Mouse (Mus musculus) embryonic stem cell, embryonic (primary cell): Measurements from ENCODE around the gene Fgfr2.

Experiments used
- CTCF ChIA-PET, 4 experiments: fragments of 300-600 bp in 2 of 4; fragments of 350-600 bp in 2 of 4; sonication (Branson Sonifier 250); formaldehyde crosslinking; loops; one replicate each; lab custom pipeline; 2022; ENCODE audit warnings: inconsistent platforms in 2 of 4; lab: Charles Lee
- POLR2A ChIA-PET, 4 experiments: fragments of 300-600 bp in 2 of 4; fragments of 350-600 bp in 2 of 4; sonication (Branson Sonifier 250); formaldehyde crosslinking; loops; one replicate each; lab custom pipeline; 2022; ENCODE audit warnings: antibody characterized with exemption in 4 of 4, inconsistent platforms in 1 of 4; lab: Charles Lee

The Fgfr2 gene

DNA sequence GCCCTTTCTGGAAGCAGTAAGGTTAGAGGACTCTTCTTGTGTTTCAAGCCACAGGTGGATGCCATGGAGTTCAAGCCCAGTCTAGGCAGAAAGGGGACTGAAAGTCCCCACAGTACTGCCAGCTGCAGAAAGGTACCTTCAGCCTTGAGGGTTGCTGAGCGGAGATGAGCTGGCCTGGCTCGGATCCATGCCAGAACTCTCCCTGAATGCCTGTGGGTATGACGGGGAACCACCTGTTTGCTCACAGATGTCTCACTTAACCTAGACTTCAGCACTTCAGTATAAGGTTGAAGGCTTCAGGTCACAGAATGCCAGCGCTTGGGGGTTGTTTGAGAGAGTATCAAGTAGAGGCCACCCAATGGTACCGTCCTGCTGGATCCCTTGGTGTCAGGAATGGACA, 2143.0 kb downstream of the Fgfr2 start:
- CTCF ChIA-PET, result interaction anchor here in 1 of 4 experiments (1.9 kb wide), 1 partner anchor 14 kb away, joined by 7 read pairs; no protein-coding TSS in a partner anchor
- POLR2A ChIA-PET, result interaction anchor here in 2 of 4 experiments (1.1 to 1.4 kb wide), 3 partner anchors 10 to 580 kb away, joined by 3 to 4 read pairs (median 3); partner anchors contain the start of gene Bub3 (in 1 of the 2)

DNA sequence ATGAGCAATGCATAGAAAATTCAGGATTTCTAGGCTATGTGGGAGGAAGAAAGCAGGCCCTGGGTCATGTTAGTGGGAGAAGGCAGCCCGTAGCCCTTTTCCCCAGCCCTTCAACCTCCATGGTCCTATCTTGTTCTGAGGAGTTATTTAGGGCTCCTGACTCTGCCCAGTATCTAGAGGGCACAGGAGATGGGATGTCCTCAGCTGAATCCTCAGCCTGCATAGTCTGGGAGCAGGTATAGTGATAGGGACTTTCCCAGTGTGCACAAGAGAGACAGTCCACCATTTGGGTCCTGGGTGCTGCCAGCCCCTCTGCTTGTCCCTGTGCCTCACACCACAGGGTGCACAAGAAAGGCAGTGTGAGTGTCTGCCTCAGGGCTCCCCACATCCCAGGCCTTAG, 2144.6 kb downstream of the Fgfr2 start:
- POLR2A ChIA-PET, result no interaction called here
- CTCF ChIA-PET, result interaction anchor here in 1 of 4 experiments (0.6 kb wide), 1 partner anchor 217 kb away, joined by 3 read pairs; no protein-coding TSS in a partner anchor

DNA sequence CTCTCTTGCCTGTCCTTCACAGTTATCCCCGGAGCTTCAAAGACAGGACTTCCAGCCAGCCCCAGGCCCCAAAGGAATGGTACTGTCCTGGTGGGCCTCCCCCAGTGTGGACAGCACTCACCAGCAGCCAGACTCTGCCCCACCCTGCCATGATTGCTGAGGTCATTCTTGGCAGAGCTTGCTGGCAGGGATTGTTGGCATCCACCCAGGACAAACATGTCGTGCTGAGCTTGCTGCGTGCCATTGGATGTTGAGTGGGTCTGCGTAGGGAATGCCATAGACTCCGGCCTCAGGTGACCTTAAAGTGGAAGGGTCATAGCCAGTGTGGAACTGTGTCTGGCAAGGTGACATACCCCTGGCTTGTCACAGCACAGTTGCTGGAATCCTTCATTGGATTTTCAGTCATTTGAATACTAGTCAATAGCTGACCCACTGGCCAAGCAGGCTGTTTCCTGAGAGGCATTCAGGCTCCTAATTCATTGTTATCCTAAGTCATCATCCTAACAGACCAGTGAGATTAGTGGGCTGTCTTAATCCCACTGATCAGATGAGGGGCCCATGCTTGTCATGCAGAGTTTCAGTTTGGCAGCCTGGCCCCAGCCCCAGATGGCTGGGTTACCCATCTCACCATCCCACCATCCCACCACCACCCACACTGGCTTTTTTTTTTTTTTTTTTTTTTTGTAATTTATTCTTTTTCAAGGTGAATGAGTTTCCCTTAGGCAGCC, 2145.2 kb downstream of the Fgfr2 start:
- CTCF ChIA-PET, result interaction anchor here in 1 of 4 experiments (0.6 kb wide), 1 partner anchor 79 kb away, joined by 3 read pairs; no protein-coding TSS in a partner anchor
- POLR2A ChIA-PET, result interaction anchor here in 1 of 4 experiments (0.7 kb wide), 1 partner anchor 216 kb away, joined by 6 read pairs; no protein-coding TSS in a partner anchor

DNA sequence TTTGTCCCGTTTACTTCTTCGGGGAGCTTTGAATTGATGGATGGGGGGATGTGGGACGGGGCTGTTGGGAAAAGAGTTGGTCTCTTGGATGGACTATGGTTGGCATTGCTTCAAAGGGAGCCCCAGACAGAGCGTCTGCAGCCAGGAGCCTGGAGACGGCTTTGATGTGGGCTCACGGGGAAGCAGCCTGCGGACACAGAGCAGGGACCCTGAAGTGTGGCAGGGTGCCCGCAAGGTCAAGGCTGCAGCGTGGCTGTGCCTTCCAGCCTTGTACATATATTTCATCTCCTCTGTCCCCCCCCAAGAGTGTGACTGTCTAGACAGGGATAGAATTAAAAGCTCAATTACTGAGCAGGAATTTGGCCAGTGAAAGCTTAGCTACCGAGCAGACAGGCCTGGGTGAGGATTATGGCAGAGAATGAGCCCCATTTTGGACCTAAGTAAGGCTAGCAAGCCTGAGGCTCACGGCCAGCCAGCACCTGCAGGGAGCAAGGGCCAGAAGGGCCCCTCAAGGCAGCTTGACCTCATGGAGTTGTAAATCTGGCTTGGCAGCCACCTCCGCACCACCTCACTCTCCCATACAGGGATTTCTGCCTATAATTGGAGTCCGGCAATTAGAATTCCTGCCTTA, 2146.7 kb downstream of the Fgfr2 start:
- ChIA-PET CTCF (interaction anchor here in 1 of 4 experiments (1.0 kb wide), 1 partner anchor 215 kb away, joined by 4 read pairs; no protein-coding TSS in a partner anchor), POLR2A (interaction anchor here in 1 of 4 experiments (0.6 kb wide), 1 partner anchor 16 kb away, joined by 4 read pairs; no protein-coding TSS in a partner anchor)

- ChIA-PET POLR2A (no interaction called here), CTCF (interaction anchor here in 1 of 4 experiments (0.6 kb wide), 1 partner anchor 10 kb away, joined by 3 read pairs; no protein-coding TSS in a partner anchor)
These were observed 2150.4 kb downstream of the Fgfr2 start for GRCm38 (mm10) chr7:130972767-130973166.

- ChIA-PET CTCF (interaction anchor here in 1 of 4 experiments (0.9 kb wide), 1 partner anchor 13 kb away, joined by 3 read pairs; no protein-coding TSS in a partner anchor), POLR2A (interaction anchor here in 2 of 4 experiments (1.2 to 1.6 kb wide), 3 partner anchors 10 kb away, joined by 3 to 4 read pairs (median 3); no protein-coding TSS in a partner anchor)
These were observed 2153.6 kb downstream of the Fgfr2 start for GRCm38 (mm10) chr7:130969507-130969906.

GRCm38 (mm10) chr7:130969076-130969475, 2154.1 kb downstream of the Fgfr2 start:
- POLR2A ChIA-PET, result no interaction called here
- CTCF ChIA-PET, result interaction anchor here in 1 of 4 experiments (0.9 kb wide), 1 partner anchor 13 kb away, joined by 3 read pairs; no protein-coding TSS in a partner anchor

- ChIA-PET POLR2A (no interaction called here), CTCF (no interaction called here)
These were observed 2154.6 kb downstream of the Fgfr2 start for GRCm38 (mm10) chr7:130968537-130968936.

GRCm38 (mm10) chr7:130967901-130968300, 2155.2 kb downstream of the Fgfr2 start:
- CTCF ChIA-PET, result interaction anchor here in 1 of 4 experiments (0.9 kb wide), 1 partner anchor 914 kb away, joined by 3 read pairs; no protein-coding TSS in a partner anchor
- POLR2A ChIA-PET, result no interaction called here

DNA sequence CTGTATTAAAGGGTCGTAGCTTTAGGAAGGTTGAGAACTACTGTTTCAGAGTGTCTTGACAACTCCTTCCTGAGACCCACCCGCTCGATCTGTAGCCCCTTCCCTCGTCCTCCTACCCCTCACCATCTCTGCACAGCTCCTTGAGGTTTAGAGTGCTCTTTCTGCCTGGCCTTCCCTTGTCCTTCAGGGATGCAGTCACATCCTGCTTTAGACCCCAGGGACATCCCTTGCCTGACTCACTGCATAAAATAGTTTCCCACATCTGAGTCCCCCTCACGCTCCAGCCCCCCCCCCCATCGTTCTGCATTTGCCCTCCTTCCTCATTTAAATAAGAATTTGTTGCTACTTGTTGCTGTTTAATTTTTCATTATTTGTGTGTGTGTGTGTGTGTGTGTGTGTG, 2156.3 kb downstream of the Fgfr2 start:
- ChIA-PET CTCF (interaction anchor here in 3 of 4 experiments (0.5 to 0.9 kb wide), 4 partner anchors 98 to 915 kb away, joined by 3 to 5 read pairs (median 3); no protein-coding TSS in a partner anchor), POLR2A (interaction anchor here in 2 of 4 experiments (0.6 to 0.7 kb wide), 3 partner anchors 86 to 689 kb away, joined by 3 to 4 read pairs (median 3); no protein-coding TSS in a partner anchor)

DNA sequence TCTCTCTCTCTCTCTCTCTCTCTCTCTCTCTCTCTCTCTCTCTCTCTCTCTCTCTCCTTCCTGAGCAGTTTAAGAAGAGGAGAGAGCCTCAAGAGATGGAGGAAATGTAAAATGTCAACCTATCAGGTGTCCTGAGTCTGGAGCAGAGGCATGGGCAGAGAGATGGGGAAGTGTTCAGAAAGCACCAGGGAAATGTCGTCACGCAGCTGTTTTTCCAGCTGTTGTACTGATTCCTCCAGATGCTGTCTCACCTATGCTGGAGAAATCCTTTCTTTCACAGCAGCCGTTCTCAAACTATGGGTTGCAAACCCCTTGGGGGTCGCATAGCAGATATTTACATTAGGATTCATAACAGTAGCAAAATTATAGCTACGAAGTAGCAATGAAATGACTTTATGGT, 2156.7 kb downstream of the Fgfr2 start:
- CTCF ChIA-PET, result interaction anchor here in 3 of 4 experiments (0.5 to 1.4 kb wide), 7 partner anchors 16 to 365 kb away, joined by 3 to 15 read pairs (median 5); no protein-coding TSS in a partner anchor
- POLR2A ChIA-PET, result interaction anchor here in 2 of 4 experiments (0.7 to 5.0 kb wide), 4 partner anchors 8 to 230 kb away, joined by 3 to 22 read pairs (median 4); no protein-coding TSS in a partner anchor

- POLR2A ChIA-PET, result interaction anchor here in 2 of 4 experiments (0.6 to 5.0 kb wide), 6 partner anchors 8 to 399 kb away, joined by 3 to 22 read pairs (median 4); no protein-coding TSS in a partner anchor
These were observed 2157.2 kb downstream of the Fgfr2 start for GRCm38 (mm10) chr7:130965909-130966365.

GRCm38 (mm10) chr7:130965396-130965795, 2157.8 kb downstream of the Fgfr2 start:
- POLR2A ChIA-PET, result interaction anchor here in 2 of 4 experiments (0.6 to 5.0 kb wide), 6 partner anchors 9 to 400 kb away, joined by 3 to 22 read pairs (median 4); no protein-coding TSS in a partner anchor
- CTCF ChIA-PET, result interaction anchor here (0.6 to 1.4 kb wide), 5 partner anchors 18 to 1585 kb away, joined by 3 to 15 read pairs (median 5); no protein-coding TSS in a partner anchor

More at GRCm38 (mm10) chr7:130965909-130966365, 2157.2 kb downstream of the Fgfr2 start:
- CTCF ChIA-PET, result interaction anchor here (0.6 to 1.4 kb wide), 6 partner anchors 17 to 1585 kb away, joined by 3 to 15 read pairs (median 5); no protein-coding TSS in a partner anchor

DNA sequence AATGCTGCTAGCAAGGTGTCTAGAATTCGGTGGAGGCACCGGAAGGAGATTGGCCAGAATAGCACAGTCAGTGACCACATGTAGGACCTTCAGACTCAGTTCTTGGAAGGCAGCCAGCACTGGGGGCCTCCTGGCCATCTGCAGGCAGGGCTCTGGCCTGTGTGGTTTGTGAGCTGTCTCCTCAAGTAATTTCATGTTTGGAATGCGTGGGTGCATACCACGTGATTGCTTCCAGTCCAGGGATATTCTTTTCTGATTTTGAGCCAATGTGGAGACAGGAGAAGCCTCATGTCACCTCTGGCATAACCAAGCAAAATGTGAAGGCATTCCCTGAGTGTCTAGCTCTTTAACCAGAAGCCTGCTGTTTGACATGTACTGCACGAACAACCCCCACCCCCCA, 2158.5 kb downstream of the Fgfr2 start:
- ChIA-PET POLR2A (interaction anchor here in 2 of 4 experiments (0.9 to 5.0 kb wide), 2 partner anchors 13 to 19 kb away, joined by 4 to 22 read pairs; no protein-coding TSS in a partner anchor), CTCF (interaction anchor here in 2 of 4 experiments (0.6 kb wide), 2 partner anchors 16 to 943 kb away, joined by 4 read pairs; no protein-coding TSS in a partner anchor)

DNA sequence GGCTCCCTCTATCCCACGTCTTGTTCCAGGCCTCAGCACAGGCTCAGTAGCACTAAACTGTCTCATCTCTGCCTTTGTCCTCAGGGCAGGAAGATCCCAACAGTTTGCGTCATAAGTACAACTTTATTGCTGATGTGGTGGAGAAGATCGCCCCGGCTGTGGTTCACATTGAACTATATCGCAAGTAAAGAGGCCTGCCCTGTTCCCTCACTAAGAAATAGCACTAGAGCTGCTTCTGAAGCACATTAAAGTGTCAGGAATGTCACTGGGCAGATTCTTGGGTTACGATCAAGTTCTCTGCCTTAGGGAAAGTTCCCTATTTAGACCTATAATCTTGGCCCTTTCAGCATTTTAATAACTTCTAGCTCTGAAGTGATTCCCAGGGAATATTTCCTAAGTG, 2161.7 kb downstream of the Fgfr2 start:
- CTCF ChIA-PET, result interaction anchor here in 3 of 4 experiments (0.8 to 1.5 kb wide), 4 partner anchors 31 to 200 kb away, joined by 3 read pairs; no protein-coding TSS in a partner anchor
- POLR2A ChIA-PET, result interaction anchor here in 1 of 4 experiments (1.4 to 5.0 kb wide), 3 partner anchors 9 to 199 kb away, joined by 3 to 22 read pairs (median 5); no protein-coding TSS in a partner anchor

- CTCF ChIA-PET, result interaction anchor here in 2 of 4 experiments (0.6 to 1.5 kb wide), 4 partner anchors 32 to 297 kb away, joined by 3 to 8 read pairs (median 4); no protein-coding TSS in a partner anchor
- POLR2A ChIA-PET, result interaction anchor here in 3 of 4 experiments (0.9 to 1.4 kb wide), 4 partner anchors 9 to 35 kb away, joined by 3 read pairs; no protein-coding TSS in a partner anchor
These were observed 2163.3 kb downstream of the Fgfr2 start for GRCm38 (mm10) chr7:130959868-130960267.

DNA sequence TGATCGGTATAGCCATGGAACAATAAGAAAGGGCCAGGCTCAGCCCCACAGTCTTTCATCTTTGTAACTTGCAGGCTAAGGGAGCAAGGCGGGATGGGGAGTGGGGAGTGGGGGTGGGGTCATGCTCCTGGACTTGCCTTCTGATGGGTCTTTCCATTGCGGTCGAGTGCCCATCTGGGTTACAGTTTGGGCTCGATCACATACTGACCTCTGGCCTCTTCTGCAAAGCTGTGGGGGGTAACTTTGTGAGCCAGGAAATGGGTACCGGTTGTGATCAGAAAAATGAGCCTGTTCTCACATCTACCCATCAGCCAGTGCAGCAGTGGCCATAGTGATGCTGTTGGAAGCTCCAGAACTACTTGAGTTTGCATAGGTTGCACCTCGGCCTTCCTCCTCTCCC, 2164.6 kb downstream of the Fgfr2 start:
- CTCF ChIA-PET, result no interaction called here
- POLR2A ChIA-PET, result no interaction called here
